Mouse (Mus musculus) erythroblast, embryonic 14.5 days (primary cell): ENCODE data around the gene Lrrc23.

ENCODE experiments used
- GATA1 ChIP-seq: IDR thresholded peaks from 2 replicates; pipeline ENCODE4 v1.6.1; 2012; ENCODE audit warnings: low read length, inconsistent platforms, mixed read lengths
- TAL1 ChIP-seq: IDR thresholded peaks from 3 replicates; pipeline ENCODE4 v1.6.1; 2012; ENCODE audit warnings: low read length, inconsistent platforms, mixed read lengths

- TF ChIP-seq TAL1 (no peak), GATA1 (no peak)
Observed at GRCm38 (mm10) chr6:124742839-124743514, 36.5 kb downstream of the Lrrc23 start.
